Mouse (Mus musculus) embryonic facial prominence, embryonic 12.5 days (tissue): Measurements from ENCODE around the gene Sun2. TPM values are rescaled to one million over a fixed set of nuclear protein-coding genes. Genes with fewer than 3 reads are reported as not detected.

Experiments
- ATAC-seq: fragments of 200-750 bp; cut with Nextera tagmentation; 2 replicates; pipeline ENCODE4 v1.8.0; 2017; ENCODE audit not compliant: insufficient number of reproducible peaks, insufficient read depth, low FRiP score, low TSS enrichment
- H3K27ac ChIP-seq: fragments of 300-500 bp; sonication (generic); 2 replicates; pipeline ENCODE4 v1.5.1; 2016; ENCODE audit warnings: mild to moderate bottlenecking
- H3K27me3 ChIP-seq: fragments of 300-500 bp; sonication (generic); 2 replicates; pipeline ENCODE4 v1.6.1; 2016; ENCODE audit warnings: mild to moderate bottlenecking, moderate library complexity
- H3K36me3 ChIP-seq: fragments of 300-500 bp; sonication (generic); 2 replicates; pipeline ENCODE4 v1.6.1; 2016; ENCODE audit warnings: mild to moderate bottlenecking
- H3K4me1 ChIP-seq: fragments of 300-500 bp; sonication (generic); 2 replicates; pipeline ENCODE4 v1.6.1; 2016
- H3K4me2 ChIP-seq: fragments of 300-500 bp; sonication (generic); replicated peaks from 2 replicates; pipeline ENCODE4 v1.6.1; 2016; ENCODE audit warnings: mild to moderate bottlenecking, moderate library complexity
- H3K4me3 ChIP-seq: fragments of 300-500 bp; sonication (generic); 2 replicates; pipeline ENCODE4 v1.5.1; 2016; ENCODE audit warnings: mild to moderate bottlenecking
- H3K9ac ChIP-seq: fragments of 300-500 bp; sonication (generic); 2 replicates; pipeline ENCODE4 v1.6.1; 2016; ENCODE audit warnings: mild to moderate bottlenecking, moderate library complexity
- H3K9me3 ChIP-seq: fragments of 300-500 bp; sonication (generic); 2 replicates; pipeline ENCODE4 v1.6.1; 2016; ENCODE audit warnings: mild to moderate bottlenecking, moderate library complexity
- WGBS: fragments of 180-500 bp; shearing (Covaris S2); methylation state at CpG from one replicate; pipeline ENCODE4 v1.1.7; 2016; 5-methylcytosine and 5-hydroxymethylcytosine counted together
- polyA plus RNA-seq: library from polyadenylated mRNA; unstranded; fragments of >200 nt; fragmentation: Nextera tagmentation; extraction: Ambion mirVana; gene quantifications from 2 replicates; pipeline ENCODE4 v1.2.1, GENCODE M21; 2016

Sun2 gene
- polyA plus RNA-seq, 1 experiment from 2014 or later, result 6.2 TPM

GRCm38 (mm10) chr15:79753873-79754272 is 11.5 kb upstream of the Sun2 start:
- Histone ChIP-seq H3K9ac (peak overlapping the region; percentile 5; the same call in 1 of the 2 replicates), H3K27me3 (no peaks in the 10 kb centered on the region), H3K36me3 (no peaks in the 10 kb centered on the region), H3K4me2 (no peak overlapping the region), H3K4me1 (no peaks in the 10 kb centered on the region), H3K9me3 (no peaks in the 10 kb centered on the region), H3K4me3 (no peak overlapping the region), H3K27ac (no peak overlapping the region)
- no peak for ATAC-seq
- 62% methylated on average over 4 of the region's 4 CpGs for WGBS

- no peaks in the 10 kb centered on the region for H3K4me1 ChIP-seq
- no peak overlapping the region for H3K27ac ChIP-seq
- no peaks in the 10 kb centered on the region for H3K9me3 ChIP-seq
- no peaks in the 10 kb centered on the region for H3K36me3 ChIP-seq
- WGBS, result 81% methylated on average over 3 of the region's 3 CpGs
- no peak overlapping the region for H3K4me2 ChIP-seq
- no peak for ATAC-seq
- H3K4me3 ChIP-seq, result no peak overlapping the region
- H3K9ac ChIP-seq, result no peak overlapping the region
- H3K27me3 ChIP-seq, result no peaks in the 10 kb centered on the region
These were observed 11.1 kb upstream of the Sun2 start for GRCm38 (mm10) chr15:79753420-79753752.

- no peak overlapping the region for H3K27ac ChIP-seq
- H3K27me3 ChIP-seq, result no peaks in the 10 kb centered on the region
- no peak for ATAC-seq
- no peak overlapping the region for H3K9ac ChIP-seq
- no peaks in the 10 kb centered on the region for H3K4me1 ChIP-seq
- H3K4me2 ChIP-seq, result no peak overlapping the region
- no peak overlapping the region for H3K4me3 ChIP-seq
- H3K36me3 ChIP-seq, result no peaks in the 10 kb centered on the region
- whole genome bisulfite sequencing, result 21% methylated on average over 11 of the region's 11 CpGs
- no peaks in the 10 kb centered on the region for H3K9me3 ChIP-seq
These were observed 10.5 kb upstream of the Sun2 start for GRCm38 (mm10) chr15:79752742-79753419.

GRCm38 (mm10) chr15:79751772-79752171 is 9.4 kb upstream of the Sun2 start:
- H3K27me3 ChIP-seq, result no peaks in the 10 kb centered on the region
- no peaks in the 10 kb centered on the region for H3K4me1 ChIP-seq
- no peak for ATAC-seq
- WGBS, result 77% methylated on average over 17 of the region's 17 CpGs
- H3K4me3 ChIP-seq, result no peak overlapping the region
- no peak overlapping the region for H3K9ac ChIP-seq
- H3K27ac ChIP-seq, result no peak overlapping the region
- no peaks in the 10 kb centered on the region for H3K36me3 ChIP-seq
- H3K4me2 ChIP-seq, result no peak overlapping the region
- H3K9me3 ChIP-seq, result no peaks in the 10 kb centered on the region

GRCm38 (mm10) chr15:79750266-79750665 is 7.9 kb upstream of the Sun2 start:
- WGBS, result 87% methylated on average over 8 of the region's 8 CpGs

GRCm38 (mm10) chr15:79749162-79749561 is 6.8 kb upstream of the Sun2 start:
- no peaks in the 10 kb centered on the region for H3K27me3 ChIP-seq
- H3K36me3 ChIP-seq, result no peaks in the 10 kb centered on the region
- 91% methylated on average over 7 of the region's 7 CpGs for WGBS
- H3K4me2 ChIP-seq, result no peak overlapping the region
- H3K27ac ChIP-seq, result no peak overlapping the region
- no peaks in the 10 kb centered on the region for H3K9me3 ChIP-seq
- no peak overlapping the region for H3K4me3 ChIP-seq
- H3K9ac ChIP-seq, result no peak overlapping the region
- no peak for ATAC-seq
- H3K4me1 ChIP-seq, result no peaks in the 10 kb centered on the region

More at GRCm38 (mm10) chr15:79750266-79750665, 7.9 kb upstream of the Sun2 start:
- Histone ChIP-seq H3K4me2 (no peak overlapping the region), H3K27me3 (no peaks in the 10 kb centered on the region), H3K4me1 (no peaks in the 10 kb centered on the region), H3K4me3 (no peak overlapping the region), H3K36me3 (no peaks in the 10 kb centered on the region), H3K9me3 (no peaks in the 10 kb centered on the region), H3K9ac (no peak overlapping the region), H3K27ac (no peak overlapping the region)
- ATAC-seq, result no peak

GRCm38 (mm10) chr15:79747998-79748397 is 5.7 kb upstream of the Sun2 start:
- H3K27me3 ChIP-seq, result no peaks in the 10 kb centered on the region
- H3K36me3 ChIP-seq, result no peaks in the 10 kb centered on the region
- no peaks in the 10 kb centered on the region for H3K9me3 ChIP-seq
- no peak overlapping the region for H3K9ac ChIP-seq
- no peak overlapping the region for H3K4me2 ChIP-seq
- WGBS, result 50% methylated on average over 11 of the region's 11 CpGs
- H3K27ac ChIP-seq, result no peak overlapping the region
- ATAC-seq, result no peak
- H3K4me1 ChIP-seq, result 0 out of 2 replicates have a peak, but pooled peaks cover 2% of the 10 kb centered on the region
- H3K4me3 ChIP-seq, result no peak overlapping the region

- Histone ChIP-seq H3K4me2 (no peak overlapping the region), H3K27me3 (no peaks in the 10 kb centered on the region), H3K9ac (no peak overlapping the region), H3K4me1 (peaks cover 10% of the 10 kb centered on the region; the same call in 1 of the 2 replicates), H3K36me3 (no peaks in the 10 kb centered on the region), H3K4me3 (no peak overlapping the region), H3K9me3 (no peaks in the 10 kb centered on the region), H3K27ac (no peak overlapping the region)
- 94% methylated on average over 5 of the region's 5 CpGs for WGBS
- ATAC-seq, result no peak
These were observed 3.5 kb upstream of the Sun2 start for GRCm38 (mm10) chr15:79745883-79746282.

GRCm38 (mm10) chr15:79745312-79745711 is 3.0 kb upstream of the Sun2 start:
- no peak for ATAC-seq
- Histone ChIP-seq H3K9ac (no peak overlapping the region; the same call in 1 of the 2 replicates), H3K4me3 (no peak overlapping the region), H3K9me3 (no peaks in the 10 kb centered on the region), H3K4me1 (peaks cover 11% of the 10 kb centered on the region; the same call in 1 of the 2 replicates), H3K36me3 (no peaks in the 10 kb centered on the region), H3K4me2 (no peak overlapping the region), H3K27ac (no peak overlapping the region), H3K27me3 (no peaks in the 10 kb centered on the region)
- WGBS, result 85% methylated on average over 10 of the region's 10 CpGs

GRCm38 (mm10) chr15:79744742-79745141 is 2.4 kb upstream of the Sun2 start:
- H3K9ac ChIP-seq, result no peak overlapping the region

GRCm38 (mm10) chr15:79744001-79744400 is 1.7 kb upstream of the Sun2 start:
- H3K27me3 ChIP-seq, result no peaks in the 10 kb centered on the region
- H3K9me3 ChIP-seq, result no peaks in the 10 kb centered on the region
- H3K4me3 ChIP-seq, result no peak overlapping the region
- peaks cover 6% of the 10 kb centered on the region; the same call in 1 of the 2 replicates for H3K36me3 ChIP-seq
- no peak overlapping the region for H3K9ac ChIP-seq
- H3K4me1 ChIP-seq, result peaks cover 17% of the 10 kb centered on the region; the same call in 1 of the 2 replicates
- no peak overlapping the region for H3K27ac ChIP-seq
- WGBS, result 91% methylated on average over 11 of the region's 11 CpGs
- ATAC-seq, result no peak
- H3K4me2 ChIP-seq, result no peak overlapping the region

More at GRCm38 (mm10) chr15:79744742-79745141, 2.4 kb upstream of the Sun2 start:
- peaks cover 11% of the 10 kb centered on the region; the same call in 1 of the 2 replicates for H3K4me1 ChIP-seq
- H3K27ac ChIP-seq, result no peak overlapping the region
- no peaks in the 10 kb centered on the region for H3K9me3 ChIP-seq
- no peaks in the 10 kb centered on the region for H3K27me3 ChIP-seq
- ATAC-seq, result no peak
- H3K36me3 ChIP-seq, result no peaks in the 10 kb centered on the region
- no peak overlapping the region for H3K4me3 ChIP-seq
- 83% methylated on average over 8 of the region's 8 CpGs for WGBS
- H3K4me2 ChIP-seq, result no peak overlapping the region

GRCm38 (mm10) chr15:79742706-79743023 is 329 bp upstream of the Sun2 start:
- H3K9ac ChIP-seq, result peak overlapping the region; percentile 94
- peaks cover 20% of the 10 kb centered on the region for H3K36me3 ChIP-seq
- under 1% methylated on average over 23 of the region's 23 CpGs for WGBS
- H3K27me3 ChIP-seq, result no peaks in the 10 kb centered on the region
- peaks cover 17% of the 10 kb centered on the region; the same call in 1 of the 2 replicates for H3K4me1 ChIP-seq
- no peaks in the 10 kb centered on the region for H3K9me3 ChIP-seq
- H3K4me2 ChIP-seq, result peak overlapping the region; percentile 85
- ATAC-seq, result no peak
- no peak overlapping the region for H3K27ac ChIP-seq
- H3K4me3 ChIP-seq, result peak overlapping the region; percentile 89
